Mouse (Mus musculus): ENCODE measurements around the gene Dapk1. TPM values are rescaled to one million over a fixed set of nuclear protein-coding genes. Genes with fewer than 3 reads are reported as not detected.

Gene Dapk1
- polyA plus RNA-seq, 1 experiment from 2014 or later = 19.4 TPM

DNA sequence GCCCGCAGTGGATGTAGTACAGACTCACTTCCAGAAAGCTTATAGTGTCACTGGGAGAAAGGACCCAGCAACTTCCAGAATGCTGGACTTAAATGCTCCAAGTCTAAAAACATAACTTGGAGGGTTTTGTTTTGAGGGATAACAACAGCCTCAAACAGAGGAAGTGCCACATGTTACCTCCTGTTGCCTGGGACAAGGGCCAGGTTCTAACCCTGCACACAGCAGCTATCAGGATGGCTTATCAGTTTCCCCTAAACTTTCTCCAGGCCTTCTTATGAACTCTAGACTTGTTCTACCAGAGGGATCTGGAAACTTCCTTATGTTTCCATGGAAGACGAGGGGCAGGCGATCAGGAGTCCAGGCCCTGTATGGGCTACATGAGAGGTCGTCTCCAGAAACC, 85.7 kb downstream of the Dapk1 start:
- Histone ChIP-seq H3K27me3 (ENCODE audit: insufficient read depth, poor library complexity, severe bottlenecking) (no peaks in the 10 kb centered on the region), H3K4me3 (no peak overlapping the region), H3K27ac (peak overlapping the region; percentile 71), H3K9me3 (no peaks in the 10 kb centered on the region), H3K4me1 (peaks cover 46% of the 10 kb centered on the region), H3K36me3 (no peaks in the 10 kb centered on the region)
- WGBS = 72% methylated on average over 4 of the region's 4 CpGs
- no peak for DNase-seq (ENCODE audit: low spot score)

DNA sequence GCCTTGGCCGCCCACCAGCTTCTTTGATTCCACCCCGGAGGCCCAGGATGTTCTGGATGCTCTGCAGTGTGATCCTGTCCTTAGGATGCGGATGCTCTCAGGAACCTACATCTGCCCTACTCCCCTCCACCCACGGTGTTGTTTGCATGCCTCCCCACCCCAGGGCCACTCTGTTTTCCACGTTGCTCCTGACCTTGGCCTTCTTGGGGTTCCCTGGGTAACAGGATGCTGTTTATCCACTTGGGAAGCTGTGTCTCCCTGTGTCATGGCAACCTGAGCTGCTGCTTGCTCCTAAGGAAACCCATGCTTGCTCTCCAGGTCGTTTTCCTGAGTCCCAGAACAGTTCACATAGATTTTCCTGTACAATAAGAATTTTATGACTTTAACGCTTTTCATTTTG, 86.1 kb downstream of the Dapk1 start:
- DNase-seq (ENCODE audit: low spot score) = no peak
- H3K27ac ChIP-seq = peak overlapping the region; percentile 71
- H3K27me3 ChIP-seq (ENCODE audit: insufficient read depth, poor library complexity, severe bottlenecking) = no peaks in the 10 kb centered on the region
- no peaks in the 10 kb centered on the region for H3K9me3 ChIP-seq
- H3K4me3 ChIP-seq = no peak overlapping the region
- peaks cover 46% of the 10 kb centered on the region for H3K4me1 ChIP-seq
- WGBS = 62% methylated on average over 7 of the region's 7 CpGs
- H3K36me3 ChIP-seq = no peaks in the 10 kb centered on the region

GRCm38 (mm10) chr13:60690921-60691320, 89.2 kb downstream of the Dapk1 start:
- Histone ChIP-seq H3K9me3 (no peaks in the 10 kb centered on the region), H3K4me3 (no peak overlapping the region), H3K27ac (no peak overlapping the region), H3K27me3 (ENCODE audit: insufficient read depth, poor library complexity, severe bottlenecking) (no peaks in the 10 kb centered on the region), H3K36me3 (no peaks in the 10 kb centered on the region), H3K4me1 (peaks cover 25% of the 10 kb centered on the region)
- DNase-seq (ENCODE audit: low spot score) = no peak
- 76% methylated on average over 2 of the region's 2 CpGs for WGBS

DNA sequence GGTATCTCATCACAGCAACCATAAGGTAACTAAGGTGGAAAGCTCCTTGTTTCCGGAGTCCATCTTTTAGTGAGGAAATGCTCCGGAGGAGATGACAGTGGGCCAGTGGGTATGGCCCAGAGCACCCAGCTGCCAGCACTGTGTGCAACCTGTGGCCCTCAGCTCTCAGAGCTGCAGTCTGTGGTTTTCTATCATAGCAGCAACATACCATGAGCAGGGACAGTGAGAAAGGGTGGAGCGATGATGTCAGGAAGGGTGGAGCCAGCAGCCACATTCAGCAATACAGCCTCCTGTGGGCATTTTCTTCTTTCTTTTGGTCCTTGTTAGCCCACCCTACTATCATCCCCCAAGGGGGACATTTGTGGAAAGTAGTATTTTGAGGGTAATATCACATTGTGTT, 90.2 kb downstream of the Dapk1 start:
- H3K27me3 ChIP-seq (ENCODE audit: insufficient read depth, poor library complexity, severe bottlenecking) = no peaks in the 10 kb centered on the region
- DNase-seq (ENCODE audit: low spot score) = no peak
- H3K9me3 ChIP-seq = no peaks in the 10 kb centered on the region
- no peaks in the 10 kb centered on the region for H3K36me3 ChIP-seq
- H3K4me3 ChIP-seq = no peak overlapping the region
- H3K4me1 ChIP-seq = peaks cover 22% of the 10 kb centered on the region
- H3K27ac ChIP-seq = no peak overlapping the region
- 97% methylated on average over 3 of the region's 3 CpGs for WGBS

DNA sequence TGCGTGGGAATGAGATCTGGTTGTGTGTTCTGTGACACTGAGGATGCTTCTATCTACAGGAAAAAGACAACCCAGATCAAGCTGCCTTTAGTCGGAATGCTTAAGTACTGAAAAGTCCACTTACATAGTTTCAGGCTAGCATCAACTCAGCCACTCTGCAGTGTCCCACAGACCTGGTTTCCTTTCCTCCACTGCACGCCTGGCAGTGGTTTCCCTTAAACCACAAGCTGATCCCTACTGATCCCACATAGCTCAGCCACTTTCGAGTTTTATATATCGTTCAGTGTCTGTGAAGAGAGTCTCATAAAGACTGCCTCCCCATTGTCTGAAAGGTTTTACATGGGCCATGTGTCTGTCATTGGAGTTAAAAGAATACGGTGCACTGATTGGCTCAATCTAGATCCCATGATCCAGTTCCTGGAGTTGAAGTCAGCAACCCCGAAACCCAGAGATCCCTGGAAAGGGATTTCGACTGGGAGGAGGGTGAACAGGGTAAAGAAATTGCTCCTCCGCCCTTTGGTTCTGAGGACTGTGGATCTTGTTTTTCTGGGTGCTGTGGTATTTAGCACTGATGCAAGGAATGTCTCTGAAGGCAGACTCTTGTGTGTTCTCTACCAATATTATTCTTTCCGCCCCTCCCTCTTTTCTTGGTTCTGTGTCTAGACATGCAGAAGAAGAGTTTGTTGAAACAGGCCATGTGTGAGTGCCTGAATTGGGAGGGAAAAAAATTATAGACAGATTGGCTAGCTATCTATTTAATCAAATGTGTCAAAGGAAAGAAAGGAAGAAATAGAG, 93.6 kb downstream of the Dapk1 start:
- H3K27me3 ChIP-seq (ENCODE audit: insufficient read depth, poor library complexity, severe bottlenecking) = no peaks in the 10 kb centered on the region
- peaks cover 9% of the 10 kb centered on the region; the same call in 1 of the 2 replicates for H3K4me1 ChIP-seq
- DNase-seq (ENCODE audit: low spot score) = no peak
- no peak overlapping the region for H3K27ac ChIP-seq
- no peak overlapping the region for H3K4me3 ChIP-seq
- WGBS = 67% methylated on average over 10 of the region's 10 CpGs
- H3K36me3 ChIP-seq = peaks cover 5% of the 10 kb centered on the region; the same call in 1 of the 2 replicates
- no peaks in the 10 kb centered on the region for H3K9me3 ChIP-seq

DNA sequence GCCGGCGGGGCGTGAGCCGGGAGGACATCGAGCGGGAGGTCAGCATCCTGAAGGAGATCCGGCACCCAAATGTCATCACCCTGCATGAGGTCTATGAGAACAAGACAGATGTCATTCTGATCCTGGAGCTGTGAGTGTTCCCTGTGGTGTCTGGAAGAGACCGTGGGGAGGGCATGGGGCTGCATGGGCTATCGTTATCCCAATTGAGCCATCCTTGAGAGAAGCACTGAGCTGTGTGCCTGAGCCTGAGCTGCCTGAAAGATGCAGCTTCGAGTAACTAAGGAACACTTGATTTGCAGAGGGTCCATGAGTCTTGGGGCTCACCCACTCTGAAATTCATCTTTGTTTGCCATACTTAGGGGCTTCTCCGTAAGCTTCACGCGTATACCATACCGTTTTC, 94.6 kb downstream of the Dapk1 start:
- DNase-seq (ENCODE audit: low spot score) = no peak
- Histone ChIP-seq H3K9me3 (no peaks in the 10 kb centered on the region), H3K27ac (no peak overlapping the region), H3K4me3 (no peak overlapping the region), H3K27me3 (ENCODE audit: insufficient read depth, poor library complexity, severe bottlenecking) (no peaks in the 10 kb centered on the region), H3K4me1 (peaks cover 9% of the 10 kb centered on the region; the same call in 1 of the 2 replicates), H3K36me3 (peaks cover 5% of the 10 kb centered on the region; the same call in 1 of the 2 replicates)
- WGBS = 77% methylated on average over 14 of the region's 14 CpGs

- peak overlapping the region; percentile 44; the same call in 1 of the 2 replicates for H3K27ac ChIP-seq
- H3K4me1 ChIP-seq = peaks cover 9% of the 10 kb centered on the region; the same call in 1 of the 2 replicates
- H3K36me3 ChIP-seq = peaks cover 5% of the 10 kb centered on the region; the same call in 1 of the 2 replicates
- no peaks in the 10 kb centered on the region for H3K9me3 ChIP-seq
- no peak for DNase-seq (ENCODE audit: low spot score)
- H3K27me3 ChIP-seq (ENCODE audit: insufficient read depth, poor library complexity, severe bottlenecking) = no peaks in the 10 kb centered on the region
- 54% methylated on average over 8 of the region's 8 CpGs for WGBS
- H3K4me3 ChIP-seq = no peak overlapping the region
These were observed 95.0 kb downstream of the Dapk1 start for GRCm38 (mm10) chr13:60696741-60697140.

- H3K36me3 ChIP-seq = peaks cover 5% of the 10 kb centered on the region; the same call in 1 of the 2 replicates
- no peaks in the 10 kb centered on the region for H3K9me3 ChIP-seq
- no peak for DNase-seq (ENCODE audit: low spot score)
- no peaks in the 10 kb centered on the region for H3K27me3 ChIP-seq (ENCODE audit: insufficient read depth, poor library complexity, severe bottlenecking)
- no peak overlapping the region for H3K27ac ChIP-seq
- no peak overlapping the region for H3K4me3 ChIP-seq
- H3K4me1 ChIP-seq = peaks cover 9% of the 10 kb centered on the region; the same call in 1 of the 2 replicates
- 87% methylated on average over 2 of the region's 2 CpGs for WGBS
These were observed 96.3 kb downstream of the Dapk1 start for GRCm38 (mm10) chr13:60698021-60698420.

DNA sequence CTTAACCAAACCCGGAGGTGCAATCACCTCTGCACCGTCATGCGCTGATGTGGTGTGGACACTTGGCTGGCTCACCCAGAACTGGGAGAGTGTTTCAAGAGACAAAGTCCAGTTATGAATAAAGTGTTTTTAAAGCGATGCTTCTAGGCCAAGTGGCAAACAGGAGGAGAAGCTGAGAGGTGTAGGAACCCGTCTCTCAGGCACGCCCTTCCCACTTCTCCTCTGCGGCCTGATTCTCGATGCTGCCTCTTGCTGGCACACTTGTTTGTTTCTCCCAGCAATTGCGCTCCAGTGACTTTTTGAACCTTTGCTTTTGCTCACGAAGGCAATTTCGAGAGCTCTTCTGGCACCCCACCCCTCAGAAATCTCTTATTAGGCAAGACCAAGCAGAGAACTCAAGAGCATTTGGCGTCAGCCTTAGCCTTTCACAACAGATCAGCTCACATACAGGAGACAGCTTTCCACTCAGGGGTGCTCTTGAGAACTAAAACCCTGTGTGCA, 100.0 kb downstream of the Dapk1 start:
- Histone ChIP-seq H3K27ac (no peak overlapping the region), H3K4me1 (peaks cover 3% of the 10 kb centered on the region; the same call in 1 of the 2 replicates), H3K4me3 (no peak overlapping the region), H3K9me3 (no peaks in the 10 kb centered on the region), H3K27me3 (ENCODE audit: insufficient read depth, poor library complexity, severe bottlenecking) (no peaks in the 10 kb centered on the region), H3K36me3 (peaks cover 5% of the 10 kb centered on the region; the same call in 1 of the 2 replicates)
- no peak for DNase-seq (ENCODE audit: low spot score)
- 88% methylated on average over 12 of the region's 12 CpGs for WGBS

DNA sequence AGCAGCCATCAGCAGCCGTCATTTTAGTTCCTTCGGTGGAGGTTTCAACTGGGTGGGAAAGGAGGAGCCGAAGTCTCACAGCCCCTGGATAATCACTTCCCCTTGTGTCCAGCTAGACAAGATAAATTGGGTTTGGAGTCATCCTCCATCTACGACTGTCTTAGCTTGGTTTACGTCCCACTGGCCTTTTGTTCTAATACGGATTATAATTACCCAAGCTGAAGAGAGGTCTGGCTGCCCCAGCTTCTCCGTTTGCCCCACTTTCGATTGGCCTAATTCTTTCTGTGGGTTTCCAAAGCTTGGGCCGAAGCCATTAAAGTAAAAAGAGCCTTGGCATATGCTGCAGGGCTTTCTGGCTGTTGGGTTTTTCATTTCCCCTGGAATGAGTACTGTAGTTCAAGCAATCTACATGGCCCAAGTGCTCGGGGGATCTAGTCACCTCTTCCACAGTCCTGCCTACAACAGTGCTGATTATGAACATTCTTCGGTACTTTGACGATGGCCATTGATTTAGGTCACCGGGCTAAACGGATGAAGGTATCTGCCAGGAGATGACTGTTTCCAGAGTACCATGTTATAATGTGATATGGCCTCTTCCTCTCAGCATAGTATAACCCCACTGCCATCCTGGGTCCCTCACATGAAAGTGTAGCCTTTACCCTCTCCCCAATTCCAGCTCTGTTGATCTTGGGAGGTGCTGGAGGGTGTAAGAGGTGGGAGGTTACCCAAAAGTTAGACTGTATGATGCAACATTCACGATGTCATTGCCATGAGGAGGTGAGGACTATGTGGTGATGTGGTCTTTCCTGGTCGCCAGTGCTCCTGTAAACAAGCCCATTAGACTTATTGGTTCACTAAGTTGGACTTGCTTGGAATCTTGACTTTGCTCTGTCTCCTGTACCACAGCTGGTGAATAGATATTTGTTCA, 106.1 kb downstream of the Dapk1 start:
- 81% methylated on average over 16 of the region's 16 CpGs for WGBS

DNA sequence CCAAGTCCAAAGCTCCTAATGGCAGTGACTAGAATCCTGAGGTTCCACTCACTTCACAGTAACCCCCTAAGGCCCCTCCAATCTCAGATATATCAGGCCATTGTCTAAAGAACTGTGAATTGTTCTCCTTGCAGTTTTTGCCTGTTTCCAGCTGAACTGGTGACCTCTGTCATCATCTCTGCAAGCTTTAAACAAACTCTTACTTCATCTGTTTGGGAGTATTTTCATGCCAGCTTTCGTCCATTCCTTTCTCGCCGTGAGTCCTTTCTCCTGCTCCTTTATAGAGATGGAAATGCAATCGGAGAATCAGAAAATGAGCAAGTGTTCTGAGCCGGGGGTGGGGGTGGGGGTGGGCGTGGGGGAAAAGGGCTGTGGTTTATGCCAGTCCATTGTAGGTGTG, 107.4 kb downstream of the Dapk1 start:
- Histone ChIP-seq H3K27me3 (ENCODE audit: insufficient read depth, poor library complexity, severe bottlenecking) (no peaks in the 10 kb centered on the region), H3K36me3 (no peaks in the 10 kb centered on the region), H3K9me3 (no peaks in the 10 kb centered on the region), H3K27ac (no peak overlapping the region), H3K4me1 (peaks cover 5% of the 10 kb centered on the region; the same call in 1 of the 2 replicates), H3K4me3 (no peak overlapping the region)
- 79% methylated on average over 6 of the region's 6 CpGs for WGBS
- no peak for DNase-seq (ENCODE audit: low spot score)

More for the DNA sequence above, 106.1 kb downstream of the Dapk1 start:
- no peak for DNase-seq (ENCODE audit: low spot score)
- Histone ChIP-seq H3K9me3 (no peaks in the 10 kb centered on the region), H3K4me3 (no peak overlapping the region), H3K27ac (no peak overlapping the region), H3K27me3 (ENCODE audit: insufficient read depth, poor library complexity, severe bottlenecking) (no peaks in the 10 kb centered on the region), H3K4me1 (peaks cover 5% of the 10 kb centered on the region; the same call in 1 of the 2 replicates), H3K36me3 (no peaks in the 10 kb centered on the region)

GRCm38 (mm10) chr13:60710963-60711362, 109.2 kb downstream of the Dapk1 start:
- Histone ChIP-seq H3K27me3 (ENCODE audit: insufficient read depth, poor library complexity, severe bottlenecking) (no peaks in the 10 kb centered on the region), H3K4me3 (no peak overlapping the region), H3K4me1 (peaks cover 11% of the 10 kb centered on the region; the same call in 1 of the 2 replicates), H3K27ac (no peak overlapping the region), H3K36me3 (no peaks in the 10 kb centered on the region), H3K9me3 (no peaks in the 10 kb centered on the region)
- 88% methylated on average over 3 of the region's 3 CpGs for WGBS
- no peak for DNase-seq (ENCODE audit: low spot score)

All from heart, embryonic 10.5 days (tissue).